Mouse (Mus musculus): ENCODE data around the gene Lactb.

Gene Lactb

GRCm38 (mm10) chr9:66980458-66980857 is 5.2 kb upstream of the Lactb start:
- peak; percentile 48 for DNase-seq (ENCODE audit: low spot score)

- DNase-seq (ENCODE audit: low spot score), result no peak
Observed at GRCm38 (mm10) chr9:66978468-66978867, 3.2 kb upstream of the Lactb start.

GRCm38 (mm10) chr9:66977982-66978381 is 2.7 kb upstream of the Lactb start:
- peak; percentile 33 for DNase-seq (ENCODE audit: low spot score)

GRCm38 (mm10) chr9:66977121-66977520 is 1.8 kb upstream of the Lactb start:
- DNase-seq (ENCODE audit: low spot score), result no peak

- peak; percentile 36 for DNase-seq (ENCODE audit: low spot score)
Observed at GRCm38 (mm10) chr9:66974721-66975225, 511 bp downstream of the Lactb start.

- DNase-seq (ENCODE audit: low spot score), result no peak
Observed at GRCm38 (mm10) chr9:66971116-66971515, 4.2 kb downstream of the Lactb start.

- DNase-seq (ENCODE audit: low spot score), result no peak
Observed at GRCm38 (mm10) chr9:66967492-66967891, 7.8 kb downstream of the Lactb start.

GRCm38 (mm10) chr9:66961478-66961877 is 13.8 kb downstream of the Lactb start:
- no peak for DNase-seq (ENCODE audit: low spot score)

- DNase-seq (ENCODE audit: low spot score), result no peak
Observed at GRCm38 (mm10) chr9:66957451-66957850, 17.8 kb downstream of the Lactb start.

- no peak for DNase-seq (ENCODE audit: low spot score)
Observed at GRCm38 (mm10) chr9:66952886-66953285, 22.4 kb downstream of the Lactb start.

- DNase-seq (ENCODE audit: low spot score), result no peak
Observed at GRCm38 (mm10) chr9:66952321-66952720, 23.0 kb downstream of the Lactb start.

GRCm38 (mm10) chr9:66948536-66948935 is 26.7 kb downstream of the Lactb start:
- no peak for DNase-seq (ENCODE audit: low spot score)

- DNase-seq (ENCODE audit: low spot score), result peak; percentile 81
Observed at GRCm38 (mm10) chr9:66945647-66946641, 29.3 kb downstream of the Lactb start, which contains the start of gene Rps27l. Gene Rps27l (plus strand): TSS chr9:66946086.

GRCm38 (mm10) chr9:66945161-66945560 is 30.1 kb downstream of the Lactb start:
- DNase-seq (ENCODE audit: low spot score), result no peak

- no peak for DNase-seq (ENCODE audit: low spot score)
Observed at GRCm38 (mm10) chr9:66938836-66939235, 36.4 kb downstream of the Lactb start.

- DNase-seq (ENCODE audit: low spot score), result no peak
Observed at GRCm38 (mm10) chr9:66937507-66937906, 37.8 kb downstream of the Lactb start.

- no peak for DNase-seq (ENCODE audit: low spot score)
Observed at GRCm38 (mm10) chr9:66933869-66934808, 41.1 kb downstream of the Lactb start.

GRCm38 (mm10) chr9:66930351-66930750 is 44.9 kb downstream of the Lactb start:
- DNase-seq (ENCODE audit: low spot score), result no peak

- DNase-seq (ENCODE audit: low spot score), result no peak
Observed at GRCm38 (mm10) chr9:66927696-66928402, 47.4 kb downstream of the Lactb start.

- DNase-seq (ENCODE audit: low spot score), result no peak
Observed at GRCm38 (mm10) chr9:66925853-66926252, 49.4 kb downstream of the Lactb start.

- no peak for DNase-seq (ENCODE audit: low spot score)
Observed at GRCm38 (mm10) chr9:66922076-66922475, 53.2 kb downstream of the Lactb start.
